Mouse (Mus musculus) hindbrain, postnatal 0 days (tissue): ENCODE results near the gene Phc3. TPM values are rescaled to one million over a fixed set of nuclear protein-coding genes. Genes with fewer than 3 reads are reported as not detected.

Experiments used
- ATAC-seq: fragments of 200-750 bp; cut with Nextera tagmentation; 2 replicates; pipeline ENCODE4 v1.8.0; 2017; ENCODE audit warnings: mild to moderate bottlenecking, moderate TSS enrichment, moderate library complexity
- DNase-seq: peaks from one replicate; pipeline ENCODE4 v3.0.0-alpha.2; 2015; ENCODE audit warnings: low spot score
- H3K27ac ChIP-seq: fragments of 300-500 bp; sonication (generic); 2 replicates; pipeline ENCODE4 v1.5.1; 2014; ENCODE audit warnings: mild to moderate bottlenecking
- H3K27me3 ChIP-seq: fragments of 300-500 bp; sonication (generic); 2 replicates; pipeline ENCODE4 v1.6.1; 2014; ENCODE audit warnings: low read length, mixed read lengths; ENCODE audit not compliant: insufficient read depth
- H3K36me3 ChIP-seq: fragments of 300-500 bp; sonication (generic); 2 replicates; pipeline ENCODE4 v1.6.1; 2014; ENCODE audit warnings: low read length, mixed read lengths; ENCODE audit not compliant: insufficient read depth
- H3K4me1 ChIP-seq: fragments of 300-500 bp; sonication (generic); 2 replicates; pipeline ENCODE4 v1.6.1; 2014; ENCODE audit warnings: antibody characterized with exemption, low read length, mixed read lengths; ENCODE audit not compliant: insufficient read depth
- H3K4me2 ChIP-seq: fragments of 300-500 bp; sonication (generic); 2 replicates; pipeline ENCODE4 v1.6.1; 2014; ENCODE audit warnings: low read depth, mild to moderate bottlenecking, low read length, moderate library complexity, mixed read lengths
- H3K4me3 ChIP-seq: fragments of 300-500 bp; sonication (generic); 2 replicates; pipeline ENCODE4 v1.5.1; 2014; ENCODE audit warnings: low read length
- H3K9ac ChIP-seq: fragments of 300-500 bp; sonication (generic); replicated peaks from 2 replicates; pipeline ENCODE4 v1.6.1; 2014; ENCODE audit warnings: mild to moderate bottlenecking, low read length, moderate library complexity, mixed read lengths
- H3K9me3 ChIP-seq: fragments of 300-500 bp; sonication (generic); 2 replicates; pipeline ENCODE4 v1.6.1; 2016; ENCODE audit warnings: low read length, mixed read lengths
- CTCF ChIP-seq: IDR thresholded peaks from 2 replicates; pipeline ENCODE4 v1.5.1; 2016; ENCODE audit warnings: antibody characterized with exemption, control low read depth, low read depth
- WGBS: fragments of 180-500 bp; shearing (Covaris S2); extraction: QIAGEN DNeasy Blood & Tissue Kit; methylation state at CpG from one replicate; pipeline ENCODE4 v1.1.7; 2014; 5-methylcytosine and 5-hydroxymethylcytosine counted together
- polyA plus RNA-seq: library from polyadenylated mRNA; unstranded; fragments of >200 nt; fragmentation: Nextera tagmentation; extraction: Ambion mirVana; gene quantifications from 2 replicates; pipeline ENCODE4 v1.2.1, GENCODE M21; 2015
- total RNA-seq: library from RNA; depleted of rRNA; stranded (reverse); fragments of >200 nt; gene quantifications from 2 replicates; pipeline ENCODE4 v1.2.3, GENCODE M21; 2014

Phc3 gene
- total and polyA plus RNA-seq, 2 experiments from 2014 or later, result 7.4 to 27.4 TPM

GRCm38 (mm10) chr3:30994859-30995258 is 25.6 kb upstream of the Phc3 start:
- H3K27ac ChIP-seq, result peak overlapping the region; percentile 86; the same call in 1 of the 2 replicates
- H3K4me2 ChIP-seq, result peak overlapping the region; percentile 67
- peak overlapping the region; percentile 72 for H3K4me3 ChIP-seq
- peaks cover 8% of the 10 kb centered on the region for H3K4me1 ChIP-seq
- H3K36me3 ChIP-seq, result no peaks in the 10 kb centered on the region
- DNase-seq, result no peak
- WGBS, result 19% methylated on average over 6 of the region's 6 CpGs
- ATAC-seq, result no peak
- H3K27me3 ChIP-seq, result no peaks in the 10 kb centered on the region
- peak overlapping the region; percentile 67 for H3K9ac ChIP-seq
- TF ChIP-seq CTCF, result no peak
- no peaks in the 10 kb centered on the region for H3K9me3 ChIP-seq

DNA sequence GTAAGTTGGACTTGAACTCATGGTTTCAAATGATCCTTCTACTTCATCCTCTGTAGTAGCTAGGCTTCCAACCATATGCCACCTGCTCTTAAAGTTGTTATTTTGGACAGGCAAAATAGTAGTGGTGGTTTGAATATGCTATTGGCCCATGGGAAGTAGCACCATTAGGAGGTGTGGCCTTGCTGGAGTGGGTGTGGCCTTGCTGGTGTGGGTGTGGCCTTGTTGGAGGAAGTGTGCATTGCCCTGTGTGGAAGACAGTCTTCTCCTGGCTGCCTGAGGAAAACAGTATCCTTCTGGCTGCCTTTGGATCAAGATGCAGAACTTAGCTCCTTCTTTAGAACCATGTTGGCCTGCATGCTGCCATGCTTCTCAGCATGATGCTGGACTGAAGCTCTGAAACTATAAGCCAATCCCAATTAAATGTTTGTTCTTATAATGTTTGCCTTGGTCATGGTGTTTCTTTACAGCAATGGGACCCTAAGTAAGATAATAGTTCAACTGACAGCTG is 23.9 kb upstream of the Phc3 start:
- peaks cover 8% of the 10 kb centered on the region for H3K4me1 ChIP-seq
- H3K9me3 ChIP-seq, result no peaks in the 10 kb centered on the region
- no peaks in the 10 kb centered on the region for H3K36me3 ChIP-seq
- no peak overlapping the region for H3K4me2 ChIP-seq
- H3K9ac ChIP-seq, result no peak overlapping the region
- ATAC-seq (no peak), DNase-seq (no peak)
- H3K4me3 ChIP-seq, result no peak overlapping the region
- no peaks in the 10 kb centered on the region for H3K27me3 ChIP-seq
- no peak for TF ChIP-seq CTCF
- H3K27ac ChIP-seq, result no peak overlapping the region

DNA sequence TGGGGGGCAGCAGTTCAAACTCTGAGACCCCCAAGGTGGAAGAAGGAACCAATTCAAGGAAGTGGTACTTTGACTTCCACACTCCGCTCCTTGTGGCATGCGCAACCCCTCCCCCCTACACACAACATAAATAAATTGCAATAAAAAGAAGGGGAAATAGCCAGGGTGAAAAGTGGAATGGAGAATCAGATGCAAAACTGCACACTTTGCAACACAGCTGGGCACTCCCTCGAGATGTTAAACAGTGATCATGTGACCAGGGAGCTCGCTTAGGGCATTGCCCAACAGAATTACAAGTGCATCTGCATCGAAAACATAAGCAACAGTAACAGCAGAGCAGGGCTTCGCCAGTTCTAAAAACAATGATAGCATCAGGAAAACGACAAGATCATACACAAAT is 22.9 kb upstream of the Phc3 start:
- no peak overlapping the region for H3K9ac ChIP-seq
- DNase-seq (no peak), ATAC-seq (no peak)
- H3K27me3 ChIP-seq, result no peaks in the 10 kb centered on the region
- 80% methylated on average over 7 of the region's 7 CpGs for WGBS
- H3K9me3 ChIP-seq, result no peaks in the 10 kb centered on the region
- no peak for TF ChIP-seq CTCF
- H3K4me3 ChIP-seq, result no peak overlapping the region
- peaks cover 5% of the 10 kb centered on the region; the same call in 1 of the 2 replicates for H3K4me1 ChIP-seq
- no peak overlapping the region for H3K27ac ChIP-seq
- H3K36me3 ChIP-seq, result no peaks in the 10 kb centered on the region
- no peak overlapping the region for H3K4me2 ChIP-seq

DNA sequence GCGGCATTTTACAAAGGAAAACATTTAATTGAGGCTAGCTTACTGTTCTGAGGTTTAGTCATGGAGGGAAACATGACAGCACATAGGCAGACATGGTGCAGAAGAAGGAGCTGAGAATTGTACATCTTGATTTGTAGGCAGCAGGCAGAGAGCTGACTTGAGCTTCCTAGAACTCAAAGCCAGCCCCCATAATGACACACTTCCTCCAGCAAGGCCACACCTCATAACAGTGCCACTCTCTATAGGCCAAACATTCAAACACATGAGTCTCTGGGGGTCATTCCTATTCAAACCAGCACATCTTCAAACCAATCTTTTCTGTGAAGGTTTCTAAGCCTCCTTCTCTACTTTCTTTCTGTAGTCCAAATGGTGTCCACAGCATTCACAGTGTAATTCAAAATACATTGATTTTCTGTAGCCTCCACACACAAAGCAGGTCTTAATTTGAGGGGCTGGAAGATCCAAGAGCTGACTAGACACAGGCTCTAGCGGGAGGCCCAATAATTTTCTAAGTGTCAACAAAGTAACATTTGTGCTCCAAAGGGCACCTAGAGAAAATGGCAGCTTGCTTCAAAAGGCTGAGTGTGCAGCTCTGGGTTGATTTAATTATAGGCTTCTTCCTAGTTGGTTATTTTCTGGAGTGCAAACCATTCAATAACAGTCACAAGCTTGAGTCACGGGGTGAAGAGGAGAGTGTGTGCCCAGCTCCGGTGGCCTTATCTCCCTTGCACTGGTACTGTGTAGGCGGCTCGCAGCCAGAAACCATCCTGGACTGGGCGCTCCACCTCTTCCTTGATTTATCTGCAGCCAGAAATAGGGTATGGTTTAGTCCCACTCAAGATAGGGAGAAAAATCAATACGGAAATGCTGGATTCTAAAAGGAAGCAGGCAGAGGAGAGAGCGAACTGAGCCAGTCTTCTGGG is 18.4 kb upstream of the Phc3 start:
- no peaks in the 10 kb centered on the region for H3K9me3 ChIP-seq
- WGBS, result 92% methylated on average over 9 of the region's 9 CpGs
- no peak overlapping the region for H3K4me3 ChIP-seq
- TF ChIP-seq CTCF, result no peak
- H3K4me2 ChIP-seq, result no peak overlapping the region
- no peaks in the 10 kb centered on the region for H3K36me3 ChIP-seq
- no peak for DNase-seq
- no peak overlapping the region for H3K9ac ChIP-seq
- ATAC-seq, result no peak
- H3K4me1 ChIP-seq, result no peaks in the 10 kb centered on the region
- H3K27ac ChIP-seq, result no peak overlapping the region
- H3K27me3 ChIP-seq, result no peaks in the 10 kb centered on the region

DNA sequence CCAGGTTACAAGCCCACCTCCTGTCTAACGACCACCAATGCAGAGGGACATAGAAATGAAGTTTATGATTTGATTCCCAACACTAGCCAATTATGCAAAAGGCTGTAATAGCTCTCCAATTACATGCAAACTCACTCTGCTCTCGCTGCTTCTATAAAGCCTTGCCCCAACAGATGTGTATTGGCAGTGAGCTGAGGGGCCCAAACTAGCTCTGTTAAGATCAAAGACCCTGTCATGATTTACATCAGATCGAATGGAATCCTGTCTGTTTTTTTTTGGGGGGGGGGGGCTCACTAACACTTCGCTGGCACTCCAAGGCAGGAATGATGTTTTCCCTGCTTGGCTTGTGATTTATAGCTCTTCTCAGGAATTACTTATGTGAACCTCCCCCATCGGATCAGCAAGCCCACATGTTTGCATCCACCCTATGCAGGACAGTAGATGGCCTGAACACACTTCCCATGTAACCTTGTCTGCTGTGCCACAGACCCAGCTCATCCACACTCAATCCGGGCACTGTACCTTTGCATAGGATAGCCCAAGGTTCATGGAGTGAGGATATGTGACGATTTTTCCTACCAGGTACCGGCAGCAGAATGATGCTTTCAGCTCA is 13.8 kb upstream of the Phc3 start:
- Histone ChIP-seq H3K27me3 (no peaks in the 10 kb centered on the region), H3K4me3 (no peak overlapping the region), H3K27ac (no peak overlapping the region), H3K4me2 (no peak overlapping the region), H3K36me3 (no peaks in the 10 kb centered on the region), H3K9me3 (no peaks in the 10 kb centered on the region), H3K9ac (no peak overlapping the region), H3K4me1 (no peaks in the 10 kb centered on the region)
- DNase-seq (no peak), ATAC-seq (no peak)
- TF ChIP-seq CTCF, result no peak
- 74% methylated on average over 8 of the region's 8 CpGs for WGBS

- Histone ChIP-seq H3K9ac (no peak overlapping the region), H3K4me2 (no peak overlapping the region), H3K27ac (no peak overlapping the region), H3K4me3 (no peak overlapping the region), H3K36me3 (no peaks in the 10 kb centered on the region), H3K4me1 (no peaks in the 10 kb centered on the region), H3K9me3 (no peaks in the 10 kb centered on the region), H3K27me3 (no peaks in the 10 kb centered on the region)
- DNase-seq, result no peak
- no peak for TF ChIP-seq CTCF
- no peak for ATAC-seq
- 79% methylated on average over 5 of the region's 5 CpGs for WGBS
Measured at GRCm38 (mm10) chr3:30981616-30982380, 12.6 kb upstream of the Phc3 start.
